Mouse (Mus musculus) megakaryocyte-erythroid progenitor cell, adult 5-6 weeks (primary cell): Measurements from ENCODE around the gene Rexo2. TPM values are rescaled to one million over a fixed set of nuclear protein-coding genes. Genes with fewer than 3 reads are reported as not detected.
"Not testable (repeated sequence)": the region's sequence is repeated elsewhere in the genome, so short reads cannot be mapped to it uniquely, and the experiment has no call there.

Source experiments
- ATAC-seq: replicated peaks from 2 replicates; pipeline ENCODE4 v1.8.0; 2016; ENCODE audit warnings: mild to moderate bottlenecking, inconsistent platforms; ENCODE audit not compliant: severe bottlenecking, poor library complexity, low FRiP score, low TSS enrichment
- total RNA-seq, 2 experiments: library from RNA; stranded (forward) in 1 of 2; stranded (reverse) in 1 of 2; fragments of 200-1000, 215-1000 nt in 1 of 2; fragments of >200 nt in 1 of 2; fragmentation: Nextera tagmentation in 1 of 2; gene quantifications; 2 replicates each; pipeline ENCODE4 v1.2.3; 2014 to 2017

The Rexo2 gene
- total RNA-seq, 2 experiments from 2014 or later = 214 to 373 TPM

DNA sequence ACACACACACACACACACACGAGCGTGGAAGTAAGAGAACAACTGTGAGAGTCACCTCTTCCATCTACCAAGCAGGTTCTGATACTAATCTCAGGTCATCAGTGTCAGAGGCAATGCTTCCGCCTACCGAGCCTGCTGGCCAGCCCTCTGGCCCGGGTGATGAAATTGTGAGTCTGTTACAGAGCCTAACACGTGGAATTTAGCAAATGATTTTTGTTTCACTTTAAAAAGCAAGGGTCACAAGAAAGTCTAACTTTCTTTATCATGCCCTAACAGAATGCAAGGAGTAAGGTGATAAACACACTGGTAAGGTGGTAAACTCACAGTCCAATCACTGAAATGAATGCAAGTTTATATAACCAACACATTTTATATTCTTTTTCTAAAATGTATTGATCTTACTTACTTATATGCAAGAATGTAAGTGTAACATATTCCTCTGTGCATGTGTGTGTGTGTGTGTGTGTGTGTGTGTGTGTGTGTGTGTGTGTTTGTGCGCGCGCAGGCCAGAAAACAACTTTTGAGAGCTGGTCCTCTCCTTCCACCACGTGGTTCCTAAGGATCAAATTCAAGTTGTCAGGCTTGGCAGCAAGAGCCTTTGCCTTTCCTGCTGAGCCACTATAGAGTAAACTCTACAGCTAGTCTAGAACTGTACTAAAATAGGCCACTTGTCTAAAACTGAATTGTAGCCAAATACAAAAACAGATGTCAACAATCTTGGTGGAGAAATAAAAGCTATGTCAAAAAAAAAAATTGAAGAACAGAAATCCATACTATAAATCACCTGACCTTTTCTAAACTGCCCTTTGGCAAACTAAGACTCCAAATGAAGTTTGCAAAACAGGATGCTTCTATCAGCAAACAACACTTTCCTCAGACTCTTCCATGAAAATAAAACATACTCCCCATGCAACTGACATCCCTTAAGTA lies 3.9 kb downstream of the Rexo2 start:
- ATAC-seq = peak; percentile 50

DNA sequence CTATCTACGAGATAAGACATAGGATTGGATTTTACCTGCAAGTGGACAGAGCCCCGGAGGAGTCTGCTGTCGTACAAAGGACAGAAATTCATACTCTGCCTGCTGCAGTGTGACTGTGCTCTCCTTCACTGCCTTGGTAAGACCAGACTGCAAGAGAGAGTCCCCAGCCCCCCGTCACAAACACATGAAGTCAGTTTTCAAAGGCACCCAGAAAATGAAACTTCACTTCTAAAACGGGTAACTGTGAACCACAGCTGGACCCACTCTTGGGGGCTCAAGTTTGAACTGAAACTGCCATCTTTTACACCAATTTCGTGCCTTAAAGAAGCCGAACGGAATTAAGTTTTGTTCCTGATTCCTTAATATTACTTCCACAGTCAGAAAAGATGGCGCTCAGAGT lies 6.1 kb downstream of the Rexo2 start:
- ATAC-seq = no peak

DNA sequence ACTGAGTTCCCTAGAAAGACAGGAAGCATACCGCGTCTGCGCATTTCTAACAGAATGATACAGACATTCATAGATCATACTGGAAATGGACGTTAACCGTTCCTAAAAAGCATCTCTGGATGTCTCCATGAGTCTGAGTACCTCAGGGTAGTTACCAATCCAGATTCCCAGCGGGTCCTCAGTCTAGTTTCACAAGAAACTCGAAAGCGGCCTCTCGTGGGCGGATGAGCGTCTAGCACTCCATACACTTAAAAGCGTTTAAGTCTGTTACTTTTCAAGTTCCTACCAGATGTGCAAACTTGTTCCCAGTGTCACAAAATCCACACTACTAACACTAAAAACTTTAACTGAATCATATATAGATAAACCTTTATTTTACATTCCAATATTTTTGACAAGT lies 7.3 kb downstream of the Rexo2 start:
- ATAC-seq = no peak

DNA sequence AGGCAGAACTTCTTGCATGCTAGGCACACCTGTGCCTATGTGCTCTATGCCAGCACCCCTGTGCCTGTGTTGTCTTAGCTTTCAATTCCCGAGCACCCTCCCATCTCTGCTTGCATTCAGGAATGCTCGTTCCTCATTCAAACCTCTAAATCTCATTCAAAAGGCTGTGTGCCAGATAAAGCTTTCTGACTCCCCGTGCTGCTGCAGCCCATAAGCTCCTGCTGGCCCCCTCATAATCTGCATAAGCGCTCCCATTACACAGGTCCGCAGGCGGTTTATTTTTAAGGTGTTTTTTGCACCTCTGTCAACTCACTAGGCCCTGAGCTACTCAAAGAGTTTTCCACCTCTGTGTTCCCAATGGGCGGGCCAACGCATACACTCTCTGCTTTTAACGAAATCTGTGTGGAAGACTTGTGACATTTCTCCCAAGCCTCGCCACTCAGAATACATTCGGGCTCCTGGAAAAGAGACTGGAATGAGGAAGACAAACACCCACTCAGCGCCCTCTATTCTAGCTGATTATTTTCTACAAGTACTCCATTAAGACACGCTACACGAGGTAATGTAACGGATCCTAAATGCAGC lies 7.9 kb downstream of the Rexo2 start:
- ATAC-seq = no peak

DNA sequence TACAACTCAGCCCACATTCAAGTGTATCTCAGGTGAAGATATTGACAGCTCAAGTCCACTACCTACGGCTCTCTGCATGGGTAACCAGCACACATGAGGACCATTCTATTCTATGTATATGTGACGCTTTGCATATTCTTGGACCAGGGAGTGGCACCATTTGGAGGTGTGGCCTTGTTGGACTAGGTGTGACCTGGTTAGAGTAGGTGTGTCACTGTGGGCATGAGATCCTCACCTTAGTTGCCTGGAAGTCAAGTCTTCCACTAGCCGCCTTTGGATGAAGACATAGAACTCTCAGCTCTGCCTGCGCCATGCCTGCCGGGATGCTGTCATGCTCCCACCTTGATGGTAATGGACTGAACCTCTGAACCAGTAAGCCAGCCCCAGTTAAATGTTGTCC lies 13.0 kb downstream of the Rexo2 start:
- ATAC-seq = not testable (repeated sequence)

DNA sequence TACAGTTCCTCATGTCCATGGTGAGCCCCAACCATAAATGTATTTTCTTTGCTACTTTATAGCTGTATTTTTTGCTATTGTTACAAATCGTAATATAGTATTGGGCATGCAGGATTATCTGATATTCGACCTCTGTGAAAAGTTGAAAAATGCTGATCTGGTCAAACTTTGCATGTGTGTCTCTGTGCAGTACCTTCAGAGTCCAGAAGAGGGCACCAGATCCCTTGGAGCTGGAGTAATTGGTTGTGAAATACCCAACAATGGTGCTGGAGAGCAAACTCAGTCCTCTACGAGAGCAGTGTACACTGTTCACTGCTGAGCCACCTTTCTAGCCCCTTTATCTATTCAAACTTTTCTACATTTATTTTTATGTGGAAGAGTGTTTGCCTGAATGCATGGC lies 13.6 kb downstream of the Rexo2 start:
- peak; percentile 67 for ATAC-seq

DNA sequence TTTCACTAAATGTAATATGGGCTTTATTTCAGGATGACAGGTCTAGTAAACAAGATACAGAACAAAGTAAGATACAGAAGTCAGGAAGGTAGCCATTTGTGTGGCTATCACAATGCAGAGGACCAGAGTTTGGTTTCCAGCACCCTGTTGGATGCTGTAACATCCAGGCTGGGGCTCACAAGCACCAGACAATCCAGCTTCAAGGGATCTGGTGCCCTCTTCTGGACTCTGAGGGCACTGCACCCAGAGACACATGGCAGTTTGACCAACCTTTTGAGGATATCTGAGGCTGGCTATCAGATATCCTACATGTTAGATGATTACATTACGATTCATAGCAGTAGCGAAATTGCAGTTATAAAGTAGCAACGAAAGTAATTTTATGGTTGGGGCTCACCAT lies 14.8 kb downstream of the Rexo2 start:
- 0 out of 2 replicates have a peak, but pooled peaks have one; percentile 45 for ATAC-seq

DNA sequence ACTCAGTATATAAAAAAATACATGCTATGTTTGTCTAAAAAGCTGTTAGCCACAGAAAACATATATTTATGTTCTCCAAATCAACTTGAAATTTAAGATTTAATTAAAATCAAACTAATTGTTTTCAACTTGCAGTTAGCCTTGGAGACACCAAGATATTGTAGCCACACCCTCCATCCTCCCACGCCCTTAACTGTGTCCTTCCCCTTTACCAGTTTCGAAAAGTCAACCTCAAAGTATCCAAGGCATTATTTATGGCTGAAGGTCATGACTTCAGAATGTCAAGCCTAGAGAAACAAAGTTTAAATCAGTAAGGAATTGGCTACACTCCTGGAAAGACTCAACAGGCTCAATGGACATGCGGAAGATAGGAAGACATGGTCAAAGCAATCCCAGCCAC lies 18.9 kb downstream of the Rexo2 start:
- no peak for ATAC-seq

DNA sequence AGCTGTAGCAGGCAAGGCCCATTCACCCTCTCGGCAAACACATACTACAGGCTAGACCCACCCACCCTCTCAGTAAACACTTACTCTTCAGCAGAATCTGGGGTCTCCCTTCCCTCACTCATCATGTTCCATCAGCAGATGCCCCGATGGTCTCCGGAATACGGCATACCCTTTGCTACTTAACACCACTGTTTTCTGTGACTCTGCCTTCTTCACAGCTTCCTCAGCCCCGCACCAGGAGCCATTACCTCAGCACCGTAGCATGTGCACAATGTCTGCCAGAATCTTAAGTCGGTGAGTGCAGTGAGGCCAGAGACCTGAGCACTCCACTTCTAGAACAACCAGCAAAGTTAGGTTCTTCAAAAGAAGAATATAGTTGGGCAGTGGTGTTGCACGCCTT lies 19.7 kb downstream of the Rexo2 start:
- ATAC-seq = no peak

DNA sequence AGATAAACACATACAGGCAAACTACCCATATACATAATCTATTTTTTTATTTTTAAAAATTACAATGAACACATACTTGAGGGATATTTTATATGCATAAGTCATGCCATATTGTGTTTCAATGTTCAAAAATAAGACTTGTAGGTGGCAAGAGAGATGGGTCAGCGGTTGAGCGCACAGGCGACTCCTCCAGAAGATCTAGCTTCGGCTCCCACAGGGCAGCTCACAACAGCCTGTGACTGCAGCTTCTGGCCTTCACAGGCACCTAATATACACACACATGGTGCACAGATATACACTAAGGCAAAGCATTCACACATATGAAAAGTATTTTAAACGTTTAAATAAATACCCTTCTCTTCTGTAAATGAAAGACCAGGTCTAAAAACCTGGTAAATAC lies 21.0 kb downstream of the Rexo2 start:
- no peak for ATAC-seq

DNA sequence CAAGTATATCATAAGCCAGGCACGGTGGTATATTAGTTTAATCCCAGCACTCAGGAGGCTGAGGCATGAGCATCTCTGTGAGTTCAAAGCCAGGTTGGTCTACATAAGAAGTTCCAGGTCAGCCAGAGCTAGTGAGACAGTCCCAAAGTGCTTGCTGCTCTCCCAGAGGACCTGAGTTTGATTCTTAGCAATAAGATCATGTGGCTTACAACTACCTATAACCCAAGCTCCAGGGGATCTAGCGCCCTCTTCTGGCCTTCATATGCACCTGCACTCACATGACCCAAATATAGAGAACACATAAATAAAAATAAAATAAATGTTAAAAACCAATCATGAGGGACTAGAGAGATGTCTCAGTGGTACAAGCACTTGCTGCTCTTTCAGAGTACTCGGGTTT lies 21.5 kb downstream of the Rexo2 start:
- ATAC-seq = no peak

DNA sequence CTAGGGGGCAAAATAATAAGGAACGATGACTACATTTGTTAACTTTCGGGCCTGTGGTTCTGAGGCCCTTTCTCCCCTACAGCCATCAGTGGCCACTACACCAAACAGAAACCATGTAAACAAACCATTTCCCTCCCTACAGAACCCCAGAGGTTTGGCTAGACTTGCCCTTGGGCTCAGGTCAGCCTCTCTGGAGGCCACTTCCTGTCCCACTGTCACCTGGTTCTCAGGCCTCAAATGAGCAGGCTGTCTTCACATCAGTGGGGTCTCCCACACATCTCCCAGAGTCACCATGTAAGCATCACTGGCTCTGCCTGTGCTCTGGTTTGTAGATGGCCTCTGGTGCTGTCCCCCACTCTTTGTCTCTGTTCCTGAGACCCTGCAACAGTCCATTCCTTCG lies 24.5 kb downstream of the Rexo2 start:
- ATAC-seq = no peak

DNA sequence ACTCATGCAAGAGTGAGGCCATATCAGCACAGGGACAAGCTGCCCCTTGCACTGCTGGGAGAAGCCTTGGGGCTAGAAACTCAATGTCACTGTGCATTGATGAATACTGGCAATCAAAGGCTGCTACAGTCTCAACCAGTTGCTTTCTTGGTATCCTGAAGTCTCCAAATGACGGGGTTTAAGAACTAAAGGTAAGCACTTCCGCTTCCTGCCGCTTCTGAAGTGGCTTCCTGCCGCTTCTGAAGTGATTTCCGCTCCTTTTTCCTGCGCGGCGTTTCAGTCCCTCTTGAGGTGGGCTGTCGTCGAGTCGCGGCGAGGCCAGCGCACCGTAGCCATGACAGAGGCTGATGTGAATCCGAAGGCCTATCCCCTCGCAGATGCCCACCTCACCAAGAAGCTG lies 30.4 kb downstream of the Rexo2 start:
- ATAC-seq = no peak

DNA sequence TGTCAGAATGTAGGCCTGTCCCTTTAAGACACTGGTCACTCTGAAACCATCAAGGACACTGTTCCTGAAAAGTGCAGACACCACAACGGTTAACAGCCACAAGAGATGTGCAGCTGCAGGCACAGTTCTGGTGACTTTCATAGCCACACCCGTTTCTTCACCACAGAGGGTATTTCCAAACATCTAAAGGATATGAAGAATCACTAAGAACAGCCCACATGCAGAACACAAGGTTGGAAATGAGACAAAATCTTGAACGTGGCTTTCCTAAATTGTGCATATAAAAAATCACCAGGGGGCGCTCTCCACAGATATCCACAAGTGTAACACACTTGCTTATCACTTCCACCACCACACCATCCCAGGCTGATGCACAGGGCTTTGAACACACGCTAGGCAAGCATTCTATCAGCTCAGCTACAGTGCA lies 32.6 kb downstream of the Rexo2 start:
- ATAC-seq = peak; percentile 82

DNA sequence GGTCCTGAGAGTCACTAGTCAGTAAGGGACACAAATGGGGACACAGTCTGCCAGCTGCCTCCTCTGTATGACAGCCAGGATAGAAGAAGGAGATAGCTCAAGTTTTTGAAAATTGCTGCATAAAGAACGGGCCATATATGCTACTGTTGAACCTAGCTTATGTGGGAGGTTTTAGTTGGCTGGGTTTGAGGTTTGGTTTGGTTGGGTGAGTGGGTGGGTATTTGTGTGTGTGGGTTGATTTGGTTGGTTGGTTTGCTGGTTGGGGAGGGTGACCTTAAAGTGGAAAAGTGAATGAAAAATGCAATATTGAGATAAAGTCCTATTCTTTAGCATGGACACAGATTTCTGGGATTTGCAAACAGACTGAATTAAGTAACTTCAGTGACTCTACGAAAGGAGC lies 35.6 kb downstream of the Rexo2 start:
- no peak for ATAC-seq

DNA sequence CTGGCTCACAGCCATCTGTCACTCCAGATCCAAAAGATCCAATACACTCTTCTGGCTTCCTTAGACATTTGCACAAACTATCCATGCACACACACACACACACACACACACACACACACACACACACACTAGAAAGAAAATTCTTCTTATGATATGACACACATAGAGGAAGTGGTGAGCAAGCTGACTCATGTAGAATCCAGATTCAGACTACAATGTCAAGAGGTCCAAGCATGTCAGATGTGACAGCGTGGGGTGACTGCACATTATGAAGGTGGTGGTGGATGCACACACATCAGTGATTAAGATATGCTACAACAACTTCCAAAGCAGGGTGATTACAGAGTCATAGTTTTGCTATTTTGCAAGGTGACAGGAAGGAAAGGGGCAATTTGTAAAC lies 36.5 kb downstream of the Rexo2 start:
- ATAC-seq = no peak

DNA sequence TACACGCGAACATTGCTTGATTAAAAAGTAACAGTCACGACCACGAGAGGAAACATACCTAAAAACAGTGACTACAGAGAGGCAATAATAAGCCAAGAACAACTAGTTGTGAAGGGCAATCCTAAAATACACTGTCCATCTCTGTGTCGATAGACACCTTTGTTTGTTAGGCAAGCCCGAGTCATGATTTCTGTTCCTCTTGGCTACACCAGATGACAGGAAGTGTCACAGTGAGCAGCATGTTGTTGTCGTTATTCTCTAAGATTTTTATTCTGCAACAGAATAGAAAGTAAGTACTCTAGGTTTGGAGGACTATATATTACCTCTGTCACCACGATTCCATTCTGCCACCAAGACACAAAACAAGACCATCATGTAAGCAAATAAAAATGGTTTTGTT lies 48.0 kb downstream of the Rexo2 start:
- ATAC-seq = no peak

DNA sequence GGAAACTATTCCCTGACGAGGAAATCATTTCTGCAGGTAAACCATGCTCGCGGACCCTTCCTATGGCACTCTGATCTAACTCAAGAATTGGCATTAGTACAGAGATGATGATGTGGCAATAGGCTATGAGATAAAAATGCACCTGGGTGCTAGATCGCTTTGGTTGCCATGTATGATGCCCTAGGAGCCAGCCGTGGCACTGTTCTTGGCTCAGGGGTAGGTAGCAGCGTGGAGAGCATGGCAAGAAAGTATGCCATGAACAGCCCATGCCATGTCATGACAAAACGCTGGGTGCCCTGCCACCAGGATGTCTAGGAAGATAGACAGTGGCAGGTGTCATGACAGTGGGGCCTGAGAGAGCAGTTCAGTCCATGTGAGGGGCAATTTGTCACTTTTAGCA lies 53.2 kb downstream of the Rexo2 start:
- no peak for ATAC-seq

DNA sequence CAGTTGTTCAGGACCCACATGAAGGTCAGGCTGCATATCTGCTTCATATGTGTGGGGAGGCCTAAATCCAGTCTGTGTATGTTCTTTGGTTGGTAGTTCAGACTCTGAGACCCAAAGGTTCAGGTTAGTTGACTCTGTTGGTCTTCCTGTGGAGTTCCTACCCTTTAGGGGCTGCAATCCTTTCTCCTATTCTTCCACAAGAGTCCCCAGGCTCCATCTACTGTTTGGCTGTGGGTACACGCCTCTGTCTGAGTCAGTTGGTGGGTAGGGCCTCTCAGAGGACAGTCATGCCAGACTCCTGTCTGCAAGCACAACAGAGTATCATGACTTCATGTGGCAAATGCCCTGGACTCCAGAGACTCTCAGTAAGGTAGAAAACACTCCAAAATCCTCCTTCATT lies 57.2 kb downstream of the Rexo2 start:
- no peak for ATAC-seq

DNA sequence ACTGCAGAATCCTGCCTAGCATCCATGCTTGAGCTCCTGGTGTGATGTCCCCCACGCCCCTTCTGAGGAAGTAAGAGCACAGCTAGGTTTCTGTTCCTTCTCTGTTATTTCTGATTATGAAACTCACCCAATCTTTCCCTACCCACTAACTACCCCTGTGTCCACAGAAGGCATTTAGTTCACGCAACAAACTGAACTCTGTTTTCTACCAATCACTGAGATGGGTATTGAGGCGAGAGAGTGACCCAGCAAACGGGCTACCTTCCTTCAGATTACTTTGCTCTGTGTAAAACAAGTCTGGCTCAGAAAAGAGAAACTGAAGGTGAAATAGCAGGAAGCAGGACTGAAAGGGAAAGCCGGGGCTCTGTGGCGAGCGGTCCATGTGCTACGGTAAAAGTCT lies 58.0 kb downstream of the Rexo2 start:
- ATAC-seq = no peak

DNA sequence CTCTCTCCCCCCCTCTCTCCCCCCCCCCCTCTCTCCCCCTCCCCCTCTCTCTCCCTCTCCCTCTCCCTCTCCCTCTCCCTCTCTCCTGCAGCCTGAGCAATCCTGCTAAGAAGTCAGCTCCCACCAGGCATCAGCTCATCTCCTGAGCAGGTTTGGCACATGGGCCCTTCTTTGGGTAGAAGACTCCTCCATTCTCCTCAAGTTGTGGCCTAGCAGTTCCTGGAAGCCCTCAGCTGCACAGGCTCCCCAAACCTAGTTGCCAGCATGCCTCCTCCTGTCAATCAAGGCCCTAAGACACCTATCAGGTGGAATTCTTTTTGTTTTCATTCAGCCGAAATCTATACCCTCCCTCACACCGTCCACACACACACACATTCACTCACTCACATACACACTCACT lies 58.9 kb downstream of the Rexo2 start:
- ATAC-seq = no peak
